Mouse (Mus musculus) thymus, adult 2 months (tissue): ENCODE data around the gene Il13. TPM values are rescaled to one million over a fixed set of nuclear protein-coding genes. Genes with fewer than 3 reads are reported as not detected.

Experiments
- DNase-seq: peaks from one replicate; pipeline ENCODE4 v3.0.0; 2021
- H3K27ac ChIP-seq: fragments of 200-500 bp; 2 replicates; pipeline ENCODE4 v1.5.1; 2012; ENCODE audit warnings: low read length, control low read depth; ENCODE audit not compliant: control insufficient read depth, insufficient read depth
- H3K27me3 ChIP-seq: fragments of 200-500 bp; 2 replicates; pipeline ENCODE4 v1.6.1; 2012; ENCODE audit warnings: mild to moderate bottlenecking, low read length, moderate library complexity, mixed read lengths; ENCODE audit not compliant: control insufficient read depth, insufficient read depth
- H3K36me3 ChIP-seq: fragments of 200-500 bp; 2 replicates; pipeline ENCODE4 v1.6.1; 2012; ENCODE audit warnings: mild to moderate bottlenecking, low read length, moderate library complexity; ENCODE audit not compliant: control insufficient read depth, insufficient read depth
- H3K4me1 ChIP-seq: fragments of 200-500 bp; replicated peaks from 2 replicates; pipeline ENCODE4 v1.6.1; 2012; ENCODE audit warnings: low read length; ENCODE audit not compliant: control insufficient read depth, insufficient read depth
- H3K4me3 ChIP-seq: fragments of 200-500 bp; 2 replicates; pipeline ENCODE4 v1.5.1; 2012; ENCODE audit warnings: mild to moderate bottlenecking, low read length, control low read depth, moderate library complexity; ENCODE audit not compliant: control insufficient read depth, insufficient read depth
- CTCF ChIP-seq: fragments of 200-500 bp; IDR thresholded peaks from 2 replicates; pipeline ENCODE4 v1.5.1; 2012; ENCODE audit warnings: mild to moderate bottlenecking, control low read depth, low read length, moderate library complexity, borderline replicate concordance; ENCODE audit not compliant: control insufficient read depth, poor library complexity, insufficient read depth; ENCODE audit errors: extremely low read depth
- POLR2A ChIP-seq: fragments of 200-500 bp; IDR thresholded peaks from 2 replicates; pipeline ENCODE4 v1.6.1; 2012; ENCODE audit warnings: mild to moderate bottlenecking, low read length, control low read depth, moderate library complexity; ENCODE audit not compliant: control insufficient read depth, poor library complexity, insufficient read depth; ENCODE audit errors: extremely low read depth
- WGBS: fragments of 180-500 bp; shearing (Covaris S2); methylation state at CpG from one replicate; pipeline ENCODE4 v1.1.7; 2018; 5-methylcytosine and 5-hydroxymethylcytosine counted together
- polyA plus RNA-seq: library from polyadenylated mRNA; depleted of rRNA; stranded (reverse); fragments of >200 nt; gene quantifications from 2 replicates; pipeline ENCODE4 v1.2.3, GENCODE M21; 2012; rRNA removed

The Il13 gene
- polyA plus RNA-seq, 1 experiment: 10.4 TPM

DNA sequence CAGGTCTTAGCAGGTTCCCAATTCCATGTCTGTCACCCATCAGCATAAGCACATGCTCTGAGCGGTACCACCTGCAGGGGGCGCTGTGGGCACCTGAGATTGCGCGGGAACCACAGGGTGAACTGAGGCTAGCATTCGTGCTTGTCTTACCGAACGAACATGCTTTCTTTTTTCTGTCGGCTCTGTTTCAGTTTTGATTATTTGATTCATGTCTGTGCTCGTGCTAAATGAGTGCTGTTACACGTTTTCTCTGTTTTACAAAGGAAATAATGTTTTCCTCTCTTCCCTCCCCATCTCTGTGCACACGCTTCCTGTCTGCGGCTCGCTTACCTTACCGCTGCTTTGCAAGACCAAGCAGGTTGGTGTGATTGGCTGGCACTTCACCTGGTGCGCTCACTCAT is 44.1 kb downstream of the Il13 start:
- Histone ChIP-seq H3K27ac (no peak overlapping the region), H3K4me3 (peak overlapping the region; percentile 6; the same call in 1 of the 2 replicates), H3K27me3 (no peaks in the 10 kb centered on the region), H3K36me3 (no peaks in the 10 kb centered on the region), H3K4me1 (no peaks in the 10 kb centered on the region)
- TF ChIP-seq CTCF: peak; percentile 98
- no peak for TF ChIP-seq POLR2A
- WGBS: 5% methylated on average over 15 of the region's 15 CpGs
- peak; percentile 74 for DNase-seq

DNA sequence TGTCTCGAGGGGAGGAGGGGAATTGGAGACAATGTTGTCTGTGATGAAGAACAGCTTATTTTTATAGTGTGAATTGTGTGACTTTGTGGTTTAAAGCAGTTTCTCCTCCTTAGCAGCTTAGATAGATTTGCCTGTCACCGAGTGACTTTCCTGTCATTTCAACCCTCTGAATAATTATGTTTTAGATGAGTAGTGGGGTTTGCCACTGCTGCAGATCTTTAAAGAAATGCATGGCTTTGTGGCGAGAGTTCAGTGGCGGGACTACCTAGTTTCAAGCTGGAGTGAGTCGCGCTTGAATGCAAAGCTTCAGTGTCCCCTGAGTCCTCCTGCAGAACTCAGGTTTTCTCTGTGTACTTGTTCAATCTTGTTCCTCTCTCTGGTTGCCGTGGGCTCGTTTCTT is 46.2 kb downstream of the Il13 start:
- no peak overlapping the region for H3K27ac ChIP-seq
- WGBS: 90% methylated on average over 8 of the region's 8 CpGs
- no peak for TF ChIP-seq POLR2A
- no peak for TF ChIP-seq CTCF
- no peaks in the 10 kb centered on the region for H3K36me3 ChIP-seq
- no peaks in the 10 kb centered on the region for H3K4me1 ChIP-seq
- DNase-seq: no peak
- no peak overlapping the region for H3K4me3 ChIP-seq
- H3K27me3 ChIP-seq: no peaks in the 10 kb centered on the region

DNA sequence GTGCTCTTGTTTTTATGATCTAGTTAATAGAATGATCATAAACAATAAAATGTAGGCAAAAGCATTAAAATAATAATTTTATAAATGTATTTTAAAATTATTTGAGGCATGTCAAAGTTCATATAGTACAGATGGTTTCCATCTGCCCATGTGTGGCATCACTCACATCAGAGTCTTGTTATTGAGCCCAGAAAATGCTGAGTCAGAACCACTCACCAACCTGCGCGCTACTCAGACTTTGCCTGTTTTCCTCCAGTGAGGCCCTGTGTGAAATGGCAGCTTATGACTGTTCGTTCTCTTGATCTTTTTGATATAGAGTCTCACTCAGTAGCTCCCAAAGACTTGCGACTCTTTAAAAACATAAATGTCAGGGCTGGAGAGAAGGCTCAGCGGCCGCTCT is 49.0 kb downstream of the Il13 start:
- no peaks in the 10 kb centered on the region for H3K4me1 ChIP-seq
- H3K27ac ChIP-seq: no peak overlapping the region
- H3K4me3 ChIP-seq: no peak overlapping the region
- DNase-seq: no peak
- TF ChIP-seq POLR2A (no peak), CTCF (no peak)
- WGBS: 93% methylated on average over 6 of the region's 6 CpGs
- no peaks in the 10 kb centered on the region for H3K36me3 ChIP-seq
- H3K27me3 ChIP-seq: no peaks in the 10 kb centered on the region

DNA sequence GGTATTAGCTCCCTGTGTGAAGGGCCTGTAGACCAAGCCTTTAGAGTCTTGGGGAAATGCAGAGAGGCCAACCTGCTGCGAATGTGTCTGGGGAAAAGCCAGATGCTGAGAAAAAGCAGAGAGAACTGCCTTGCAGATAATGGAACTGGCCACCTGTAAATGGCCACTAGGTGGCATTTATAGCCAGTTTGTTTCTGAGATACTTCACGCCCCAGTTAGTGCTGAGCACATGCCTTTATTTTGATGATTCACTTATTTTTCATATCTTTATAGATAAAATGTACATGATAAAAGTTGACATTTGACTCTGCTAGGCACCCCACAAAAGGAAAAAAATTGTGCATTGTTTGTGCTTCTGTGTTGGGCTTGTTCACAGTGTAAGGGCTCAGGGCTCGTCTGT is 49.7 kb downstream of the Il13 start:
- WGBS: 70% methylated on average over 3 of the region's 3 CpGs
- no peaks in the 10 kb centered on the region for H3K27me3 ChIP-seq
- TF ChIP-seq CTCF (no peak), POLR2A (no peak)
- H3K4me1 ChIP-seq: no peaks in the 10 kb centered on the region
- H3K27ac ChIP-seq: no peak overlapping the region
- no peak overlapping the region for H3K4me3 ChIP-seq
- no peak for DNase-seq
- no peaks in the 10 kb centered on the region for H3K36me3 ChIP-seq

DNA sequence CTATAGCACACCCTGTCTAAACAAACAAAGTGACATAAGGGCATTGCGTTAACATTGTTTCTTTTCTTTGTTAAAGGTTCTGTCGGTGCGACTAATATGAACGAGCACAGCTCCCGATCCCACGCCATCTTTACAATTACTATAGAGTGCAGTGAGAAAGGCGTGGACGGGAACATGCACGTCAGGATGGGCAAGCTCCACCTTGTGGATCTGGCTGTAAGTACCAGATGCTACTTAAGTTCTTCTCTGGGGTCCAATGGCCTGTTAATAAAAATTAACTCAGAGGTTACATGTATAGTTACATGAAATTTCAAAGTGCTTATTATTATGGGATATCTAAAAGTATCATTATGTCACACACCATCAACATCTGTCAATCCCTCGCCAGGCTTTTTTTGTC is 51.4 kb downstream of the Il13 start:
- Histone ChIP-seq H3K4me1 (no peaks in the 10 kb centered on the region), H3K27me3 (no peaks in the 10 kb centered on the region), H3K27ac (no peak overlapping the region), H3K4me3 (no peak overlapping the region), H3K36me3 (no peaks in the 10 kb centered on the region)
- TF ChIP-seq POLR2A: no peak
- TF ChIP-seq CTCF: no peak
- WGBS: 96% methylated on average over 10 of the region's 10 CpGs
- DNase-seq: no peak

Other genes starting within 250 kb of the Il13 start
- gene Leap2, start 211.5 kb downstream of the Il13 start, polyA plus RNA-seq: not detected in 2 replicates
- 407 and 566 TPM in 2 replicates for gene Uqcrq, start 203.9 kb downstream of the Il13 start, polyA plus RNA-seq
- 0.91 and 1.5 TPM in 2 replicates for gene Gdf9, start 203.7 kb downstream of the Il13 start, polyA plus RNA-seq
- gene Gm10447, start 177.6 kb downstream of the Il13 start, polyA plus RNA-seq: 0.08 TPM in 1 of 2 replicates, not detected in the other
- 0.70 and 0.75 TPM in 2 replicates for gene Shroom1, start 177.5 kb downstream of the Il13 start, polyA plus RNA-seq
- gene Gm9837, start 164.2 kb downstream of the Il13 start, polyA plus RNA-seq: not detected in 2 replicates
- not detected in 2 replicates for gene Gm9945, start 154.5 kb downstream of the Il13 start, polyA plus RNA-seq
- gene Sowaha, start 154.4 kb downstream of the Il13 start, polyA plus RNA-seq: 0.18 and 0.23 TPM in 2 replicates
- 11.5 TPM in 2 replicates for gene Sept8, start 115.4 kb downstream of the Il13 start, polyA plus RNA-seq
- gene Kif3a, start 67.3 kb downstream of the Il13 start, polyA plus RNA-seq: 3.8 and 4.2 TPM in 2 replicates
- gene Il4, start 16.0 kb downstream of the Il13 start, polyA plus RNA-seq: 0.55 TPM in 1 of 2 replicates, not detected in the other
- gene Rad50, start 72.6 kb upstream of the Il13 start, polyA plus RNA-seq: 8.3 and 8.4 TPM in 2 replicates
- 0.56 and 0.84 TPM in 2 replicates for gene Il5, start 86.1 kb upstream of the Il13 start, polyA plus RNA-seq
- 162 and 169 TPM in 2 replicates for gene Irf1, start 135.3 kb upstream of the Il13 start, polyA plus RNA-seq
- 0.86 and 0.98 TPM in 2 replicates for gene Gm17334, start 138.5 kb upstream of the Il13 start, polyA plus RNA-seq
- gene Gm12216, start 224.6 kb upstream of the Il13 start, polyA plus RNA-seq: 9.2 and 11.1 TPM in 2 replicates